Mouse (Mus musculus) neural tube, embryonic 12.5 days (tissue): ENCODE measurements at regions not wholly inside any gene's neighbourhood (a gene's known extent, or its start where the extent isn't known, plus 50 kb on each side); places are given as distances from the start of the nearest gene placed in this dataset.

Source experiments
- ATAC-seq: fragments of 200-750 bp; cut with Nextera tagmentation; 2 replicates; pipeline ENCODE4 v1.8.0; 2017; ENCODE audit warnings: low read depth, mild to moderate bottlenecking, moderate TSS enrichment, moderate library complexity; ENCODE audit not compliant: low FRiP score
- H3K27ac ChIP-seq: fragments of 300-500 bp; sonication (generic); 2 replicates; pipeline ENCODE4 v1.5.1; 2016
- H3K27me3 ChIP-seq: fragments of 300-500 bp; sonication (generic); replicated peaks from 2 replicates; pipeline ENCODE4 v1.6.1; 2016; ENCODE audit warnings: mild to moderate bottlenecking
- H3K36me3 ChIP-seq: fragments of 300-500 bp; sonication (generic); 2 replicates; pipeline ENCODE4 v1.6.1; 2016; ENCODE audit warnings: mild to moderate bottlenecking
- H3K4me1 ChIP-seq: fragments of 300-500 bp; sonication (generic); 2 replicates; pipeline ENCODE4 v1.6.1; 2016
- H3K4me2 ChIP-seq: fragments of 300-500 bp; sonication (generic); replicated peaks from 2 replicates; pipeline ENCODE4 v1.6.1; 2016; ENCODE audit warnings: mild to moderate bottlenecking
- H3K4me3 ChIP-seq: fragments of 300-500 bp; sonication (generic); 2 replicates; pipeline ENCODE4 v1.5.1; 2016
- H3K9ac ChIP-seq: fragments of 300-500 bp; sonication (generic); 2 replicates; pipeline ENCODE4 v1.6.1; 2016; ENCODE audit warnings: mild to moderate bottlenecking
- H3K9me3 ChIP-seq: fragments of 300-500 bp; sonication (generic); 2 replicates; pipeline ENCODE4 v1.6.1; 2016; ENCODE audit warnings: mild to moderate bottlenecking
- WGBS: fragments of 180-500 bp; shearing (Covaris S2); methylation state at CpG from one replicate; pipeline ENCODE4 v1.1.7; 2016; 5-methylcytosine and 5-hydroxymethylcytosine counted together

GRCm38 (mm10) chr2:144158256-144158655 is 112.2 kb upstream of the Mgme1 start:
- ATAC-seq = no peak
- 53% methylated on average over 8 of the region's 8 CpGs for WGBS
- H3K4me2 ChIP-seq = no peak overlapping the region

GRCm38 (mm10) chr2:144159854-144160331 is 110.6 kb upstream of the Mgme1 start:
- Histone ChIP-seq H3K4me2 (no peak overlapping the region), H3K27ac (no peak overlapping the region), H3K27me3 (0 out of 2 replicates have a peak, but pooled peaks cover 3% of the 10 kb centered on the region), H3K4me1 (peaks cover 21% of the 10 kb centered on the region), H3K9me3 (no peaks in the 10 kb centered on the region), H3K36me3 (no peaks in the 10 kb centered on the region), H3K4me3 (no peak overlapping the region), H3K9ac (no peak overlapping the region)
- ATAC-seq = no peak
- WGBS = 55% methylated on average over 9 of the region's 9 CpGs

More at GRCm38 (mm10) chr2:144158256-144158655, 112.2 kb upstream of the Mgme1 start:
- H3K36me3 ChIP-seq = no peaks in the 10 kb centered on the region
- 0 out of 2 replicates have a peak, but pooled peaks cover 3% of the 10 kb centered on the region for H3K27me3 ChIP-seq
- no peak overlapping the region for H3K4me3 ChIP-seq
- H3K9ac ChIP-seq = no peak overlapping the region
- H3K9me3 ChIP-seq = no peaks in the 10 kb centered on the region
- H3K4me1 ChIP-seq = peaks cover 11% of the 10 kb centered on the region
- no peak overlapping the region for H3K27ac ChIP-seq

- no peak overlapping the region for H3K4me2 ChIP-seq
- 64% methylated on average over 10 of the region's 10 CpGs for WGBS
- H3K36me3 ChIP-seq = no peaks in the 10 kb centered on the region
- H3K4me1 ChIP-seq = peaks cover 21% of the 10 kb centered on the region
- no peak overlapping the region for H3K27ac ChIP-seq
- H3K9me3 ChIP-seq = no peaks in the 10 kb centered on the region
- 0 out of 2 replicates have a peak, but pooled peaks cover 3% of the 10 kb centered on the region for H3K27me3 ChIP-seq
- no peak for ATAC-seq
- no peak overlapping the region for H3K4me3 ChIP-seq
- H3K9ac ChIP-seq = no peak overlapping the region
Measured at GRCm38 (mm10) chr2:144160434-144160833, 110.0 kb upstream of the Mgme1 start.

GRCm38 (mm10) chr2:144161852-144162251 is 108.6 kb upstream of the Mgme1 start:
- no peak overlapping the region for H3K27ac ChIP-seq
- 0 out of 2 replicates have a peak, but pooled peaks cover 2% of the 10 kb centered on the region for H3K27me3 ChIP-seq
- peaks cover 25% of the 10 kb centered on the region for H3K4me1 ChIP-seq
- no peaks in the 10 kb centered on the region for H3K9me3 ChIP-seq
- no peak for ATAC-seq
- no peak overlapping the region for H3K9ac ChIP-seq
- no peak overlapping the region for H3K4me3 ChIP-seq
- no peak overlapping the region for H3K4me2 ChIP-seq
- 58% methylated on average over 1 of the region's 1 CpGs for WGBS
- no peaks in the 10 kb centered on the region for H3K36me3 ChIP-seq

- no peak overlapping the region for H3K27ac ChIP-seq
- no peak for ATAC-seq
- H3K36me3 ChIP-seq = no peaks in the 10 kb centered on the region
- peaks cover 24% of the 10 kb centered on the region for H3K4me1 ChIP-seq
- H3K9ac ChIP-seq = no peak overlapping the region
- WGBS = 9% methylated on average over 8 of the region's 8 CpGs
- peak overlapping the region; percentile 90 for H3K4me2 ChIP-seq
- no peaks in the 10 kb centered on the region for H3K27me3 ChIP-seq
- H3K9me3 ChIP-seq = no peaks in the 10 kb centered on the region
- no peak overlapping the region for H3K4me3 ChIP-seq
Measured at GRCm38 (mm10) chr2:144164102-144164501, 106.4 kb upstream of the Mgme1 start.

- Histone ChIP-seq H3K4me1 (peaks cover 23% of the 10 kb centered on the region), H3K9ac (peak overlapping the region; percentile 68), H3K9me3 (no peaks in the 10 kb centered on the region), H3K27me3 (no peaks in the 10 kb centered on the region), H3K27ac (peak overlapping the region; percentile 50; the same call in 1 of the 2 replicates), H3K4me2 (peak overlapping the region; percentile 90), H3K36me3 (no peaks in the 10 kb centered on the region), H3K4me3 (peak overlapping the region; percentile 60)
- under 1% methylated on average over 37 of the region's 37 CpGs for WGBS
- ATAC-seq = peak; percentile 75
Measured at GRCm38 (mm10) chr2:144164986-144165821, 105.3 kb upstream of the Mgme1 start.

- Histone ChIP-seq H3K9ac (peak overlapping the region; percentile 68; the same call in 1 of the 2 replicates), H3K4me3 (peak overlapping the region; percentile 60), H3K36me3 (no peaks in the 10 kb centered on the region), H3K27ac (no peak overlapping the region), H3K4me1 (peaks cover 17% of the 10 kb centered on the region; the same call in 1 of the 2 replicates), H3K27me3 (no peaks in the 10 kb centered on the region), H3K4me2 (peak overlapping the region; percentile 90), H3K9me3 (no peaks in the 10 kb centered on the region)
- no peak for ATAC-seq
- 33% methylated on average over 12 of the region's 12 CpGs for WGBS
Measured at GRCm38 (mm10) chr2:144166102-144166750, 104.2 kb upstream of the Mgme1 start.

GRCm38 (mm10) chr2:144169576-144170178 is 100.8 kb upstream of the Mgme1 start:
- 59% methylated on average over 4 of the region's 4 CpGs for WGBS
- no peaks in the 10 kb centered on the region for H3K36me3 ChIP-seq
- no peak overlapping the region for H3K4me3 ChIP-seq
- no peak overlapping the region for H3K27ac ChIP-seq
- ATAC-seq = no peak
- H3K4me1 ChIP-seq = peaks cover 14% of the 10 kb centered on the region; the same call in 1 of the 2 replicates
- no peaks in the 10 kb centered on the region for H3K9me3 ChIP-seq
- no peaks in the 10 kb centered on the region for H3K27me3 ChIP-seq
- no peak overlapping the region for H3K9ac ChIP-seq
- no peak overlapping the region for H3K4me2 ChIP-seq

- 21% methylated on average over 9 of the region's 9 CpGs for WGBS
- H3K9me3 ChIP-seq = no peaks in the 10 kb centered on the region
- H3K27me3 ChIP-seq = no peaks in the 10 kb centered on the region
- H3K36me3 ChIP-seq = no peaks in the 10 kb centered on the region
- peak overlapping the region; percentile 22; the same call in 1 of the 2 replicates for H3K4me3 ChIP-seq
- peaks cover 6% of the 10 kb centered on the region; the same call in 1 of the 2 replicates for H3K4me1 ChIP-seq
- peak; percentile 98 for ATAC-seq
- no peak overlapping the region for H3K27ac ChIP-seq
- peak overlapping the region; percentile 36 for H3K9ac ChIP-seq
- peak overlapping the region; percentile 52 for H3K4me2 ChIP-seq
Measured at GRCm38 (mm10) chr2:144172100-144172770, 98.2 kb upstream of the Mgme1 start.

GRCm38 (mm10) chr2:144173358-144174106 is 96.9 kb upstream of the Mgme1 start:
- peaks cover 6% of the 10 kb centered on the region; the same call in 1 of the 2 replicates for H3K4me1 ChIP-seq
- H3K27me3 ChIP-seq = no peaks in the 10 kb centered on the region
- no peak for ATAC-seq
- H3K9me3 ChIP-seq = no peaks in the 10 kb centered on the region
- no peak overlapping the region for H3K9ac ChIP-seq
- H3K4me2 ChIP-seq = no peak overlapping the region
- H3K27ac ChIP-seq = no peak overlapping the region
- no peaks in the 10 kb centered on the region for H3K36me3 ChIP-seq
- WGBS = 86% methylated on average over 8 of the region's 8 CpGs
- H3K4me3 ChIP-seq = no peak overlapping the region

- H3K36me3 ChIP-seq = no peaks in the 10 kb centered on the region
- WGBS = 90% methylated on average over 5 of the region's 5 CpGs
Measured at GRCm38 (mm10) chr2:144174366-144175035, 96.0 kb upstream of the Mgme1 start.

More at GRCm38 (mm10) chr2:144174366-144175035, 96.0 kb upstream of the Mgme1 start:
- Histone ChIP-seq H3K27ac (no peak overlapping the region), H3K4me1 (peaks cover 6% of the 10 kb centered on the region; the same call in 1 of the 2 replicates), H3K4me2 (no peak overlapping the region), H3K27me3 (no peaks in the 10 kb centered on the region), H3K9ac (no peak overlapping the region), H3K9me3 (no peaks in the 10 kb centered on the region), H3K4me3 (no peak overlapping the region)
- ATAC-seq = no peak
